Mouse (Mus musculus): ENCODE measurements at regions not wholly inside any gene's neighbourhood (a gene's known extent, or its start where the extent isn't known, plus 50 kb on each side); places are given as distances from the start of the nearest gene placed in this dataset.

GRCm38 (mm10) chr13:84345791-84346511, 123.9 kb downstream of the Tmem161b start:
- TF ChIP-seq CTCF (IDR thresholded peaks at IDR 0.05; ENCODE audit: low read depth) (no peak), EP300 (IDR thresholded peaks at IDR 0.05; ENCODE audit: low read depth) (no peak)
